12 mouse cellular contexts compared by ENCODE assay signal in the genomic region with DNA sequence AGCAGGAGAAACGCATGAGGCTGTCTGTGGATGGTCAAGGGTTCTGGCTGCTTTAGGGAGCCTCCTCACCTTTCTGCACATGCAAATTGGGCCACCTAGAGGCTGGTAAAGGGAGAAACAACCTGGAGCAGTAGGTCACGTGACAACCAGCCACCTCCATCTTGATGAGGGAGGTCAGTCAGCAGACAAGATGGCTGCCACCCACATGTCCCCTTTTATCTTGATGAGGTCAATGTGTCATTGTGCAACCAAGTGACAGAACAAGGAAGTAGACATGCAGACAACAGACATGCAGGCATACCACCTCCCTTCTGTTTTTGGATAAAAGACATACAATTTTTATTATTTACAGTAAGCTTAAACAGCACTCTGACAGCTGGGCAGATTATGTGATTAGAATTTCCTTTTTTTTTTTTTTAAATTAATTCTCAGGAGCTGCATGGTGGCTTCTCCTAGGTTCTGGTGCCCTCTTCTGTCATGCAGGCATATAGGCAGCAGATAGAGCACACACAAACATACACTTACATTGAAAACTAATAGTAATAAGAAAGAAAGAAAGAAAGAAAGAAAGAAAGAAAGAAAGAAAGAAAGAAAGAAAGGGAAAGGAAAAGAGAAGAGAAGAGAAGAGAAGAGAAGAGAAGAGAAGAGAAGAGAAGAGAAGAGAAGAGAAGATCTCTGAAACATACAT. TPM values are rescaled to one million over a fixed set of nuclear protein-coding genes. Genes with fewer than 3 reads are reported as not detected.
DNase-seq lines count a peak whose midpoint lies in the region; ATAC-seq lines count a peak whose summit lies in the region.
"Had no signal": no experiment of that assay in that cellular context is flagged by ENCODE, and none has a peak within 500 bp of the region (broad histone marks: within the 10 kb centered on the region; RNA-seq: fewer than 3 reads in every experiment).

No protein-coding gene starts in this region.

- peak; percentile 36 for DNase-seq in forebrain, embryonic 10.5 days (ENCODE audit: extremely low spot score, low spot score)
- peak; percentile 32 for DNase-seq in neural tube, embryonic 10.5 days (ENCODE audit: extremely low spot score, low spot score)
- DNase-seq in forelimb bud, embryonic 11.5 days (ENCODE audit: low read depth, low spot score): peak; percentile 75
- peak; percentile 22 for DNase-seq in telencephalon, adult 2 months (ENCODE audit: low read depth, low spot score)
- DNase-seq in right cerebral cortex, postnatal 14 days: no peak
- DNase-seq in layer of hippocampus, adult 9-11 months: no peak

- no peak overlapping the region for H3K9ac ChIP-seq in forebrain, embryonic 13.5 days
- no peak overlapping the region for H3K9ac ChIP-seq in neural tube, embryonic 15.5 days (replicated peaks)
- H3K9ac ChIP-seq: embryonic facial prominence, embryonic 13.5 days; heart, embryonic 13.5 days; limb, embryonic 13.5 days; neural tube, embryonic 13.5 days had no signal

- WGBS in forebrain, embryonic 10.5 days: 80% methylated on average over 2 of the region's 2 CpGs
- WGBS in forebrain, embryonic 13.5 days: 78% methylated on average over 2 of the region's 2 CpGs
- 88% methylated on average over 2 of the region's 2 CpGs for WGBS in neural tube, embryonic 15.5 days

- H3K4me2 ChIP-seq in forebrain, embryonic 13.5 days: no peak overlapping the region
- no peak overlapping the region for H3K4me2 ChIP-seq in neural tube, embryonic 15.5 days
- H3K4me2 ChIP-seq: embryonic facial prominence, embryonic 13.5 days; heart, embryonic 13.5 days; limb, embryonic 13.5 days; neural tube, embryonic 13.5 days had no signal

- H3K27ac ChIP-seq in forebrain, embryonic 10.5 days: no peak overlapping the region
- no peak overlapping the region for H3K27ac ChIP-seq in forebrain, embryonic 13.5 days
- no peak overlapping the region for H3K27ac ChIP-seq in neural tube, embryonic 15.5 days (replicated peaks)
- H3K27ac ChIP-seq: embryonic facial prominence, embryonic 13.5 days; heart, embryonic 13.5 days; limb, embryonic 13.5 days; neural tube, embryonic 13.5 days had no signal

- no peak for ATAC-seq in forebrain, embryonic 13.5 days
- no peak for ATAC-seq in neural tube, embryonic 15.5 days (ENCODE audit: low FRiP score)

- no peaks in the 10 kb centered on the region for H3K9me3 ChIP-seq in forebrain, embryonic 10.5 days
- no peaks in the 10 kb centered on the region for H3K9me3 ChIP-seq in forebrain, embryonic 13.5 days (replicated peaks)
- H3K9me3 ChIP-seq in neural tube, embryonic 15.5 days (replicated peaks): no peaks in the 10 kb centered on the region
- H3K9me3 ChIP-seq: embryonic facial prominence, embryonic 13.5 days; heart, embryonic 13.5 days; limb, embryonic 13.5 days had no signal

- H3K36me3 ChIP-seq in forebrain, embryonic 10.5 days (replicated peaks): no peaks in the 10 kb centered on the region
- H3K36me3 ChIP-seq in forebrain, embryonic 13.5 days (ENCODE audit: poor library complexity, severe bottlenecking): no peaks in the 10 kb centered on the region
- no peaks in the 10 kb centered on the region for H3K36me3 ChIP-seq in neural tube, embryonic 15.5 days
- H3K36me3 ChIP-seq: embryonic facial prominence, embryonic 13.5 days; heart, embryonic 13.5 days; limb, embryonic 13.5 days; neural tube, embryonic 13.5 days had no signal

- H3K27me3 ChIP-seq in forebrain, embryonic 10.5 days (ENCODE audit: poor library complexity, severe bottlenecking): no peaks in the 10 kb centered on the region
- no peaks in the 10 kb centered on the region for H3K27me3 ChIP-seq in forebrain, embryonic 13.5 days
- no peaks in the 10 kb centered on the region for H3K27me3 ChIP-seq in neural tube, embryonic 15.5 days (replicated peaks)
- H3K27me3 ChIP-seq: embryonic facial prominence, embryonic 13.5 days; heart, embryonic 13.5 days; limb, embryonic 13.5 days; neural tube, embryonic 13.5 days had no signal

- H3K4me3 ChIP-seq in forebrain, embryonic 10.5 days: no peak overlapping the region
- H3K4me3 ChIP-seq in forebrain, embryonic 13.5 days: no peak overlapping the region
- no peak overlapping the region for H3K4me3 ChIP-seq in neural tube, embryonic 15.5 days (replicated peaks)
- H3K4me3 ChIP-seq: embryonic facial prominence, embryonic 13.5 days; heart, embryonic 13.5 days; limb, embryonic 13.5 days; neural tube, embryonic 13.5 days had no signal

- H3K4me1 ChIP-seq in forebrain, embryonic 10.5 days: no peaks in the 10 kb centered on the region
- no peaks in the 10 kb centered on the region for H3K4me1 ChIP-seq in forebrain, embryonic 13.5 days
- no peaks in the 10 kb centered on the region for H3K4me1 ChIP-seq in neural tube, embryonic 15.5 days
- H3K4me1 ChIP-seq: embryonic facial prominence, embryonic 13.5 days; heart, embryonic 13.5 days; limb, embryonic 13.5 days; neural tube, embryonic 13.5 days had no signal

RNA-seq across cellular contexts. Expression of a gene that starts 58.9 kb away (rescaled TPM):
- not detected in 2 replicates for polyA plus RNA-seq in forebrain, embryonic 10.5 days (2016; fragmentation: Nextera tagmentation; extraction: Ambion mirVana)
- polyA plus RNA-seq in forebrain, embryonic 13.5 days (2015; fragmentation: Nextera tagmentation; extraction: Ambion mirVana): not detected in 2 replicates
- polyA plus RNA-seq in neural tube, embryonic 15.5 days (2015; fragmentation: Nextera tagmentation; extraction: Ambion mirVana): not detected in 2 replicates
- polyA plus RNA-seq: embryonic facial prominence, embryonic 13.5 days; heart, embryonic 13.5 days; limb, embryonic 13.5 days; neural tube, embryonic 13.5 days had no signal

Comparison
In these comparisons a context has a peak if more than half of its experiments do, and no peak if none do; other contexts are left out.
1. DNase-seq: peak in forebrain, embryonic 10.5 days (single experiment), neural tube, embryonic 10.5 days (single experiment), forelimb bud, embryonic 11.5 days (single experiment) and telencephalon, adult 2 months (single experiment); none in right cerebral cortex, postnatal 14 days (single experiment) and layer of hippocampus, adult 9-11 months (single experiment).